Mouse (Mus musculus) yolk sac, embryonic 10.5 days (tissue): ENCODE measurements at regions not wholly inside any gene's neighbourhood (a gene's known extent, or its start where the extent isn't known, plus 50 kb on each side); places are given as distances from the start of the nearest gene placed in this dataset.

Source experiments
- DNase-seq: peaks from one replicate; pipeline ENCODE4 v3.0.0-alpha.2; 2017; ENCODE audit warnings: low spot score

- no peak for DNase-seq
Measured at GRCm38 (mm10) chr3:40169590-40169989, 361.5 kb upstream of the Intu start.

- DNase-seq, result no peak
Measured at GRCm38 (mm10) chr3:40179726-40180317, 351.3 kb upstream of the Intu start.

GRCm38 (mm10) chr3:40185597-40186320, 345.3 kb upstream of the Intu start:
- no peak for DNase-seq

DNA sequence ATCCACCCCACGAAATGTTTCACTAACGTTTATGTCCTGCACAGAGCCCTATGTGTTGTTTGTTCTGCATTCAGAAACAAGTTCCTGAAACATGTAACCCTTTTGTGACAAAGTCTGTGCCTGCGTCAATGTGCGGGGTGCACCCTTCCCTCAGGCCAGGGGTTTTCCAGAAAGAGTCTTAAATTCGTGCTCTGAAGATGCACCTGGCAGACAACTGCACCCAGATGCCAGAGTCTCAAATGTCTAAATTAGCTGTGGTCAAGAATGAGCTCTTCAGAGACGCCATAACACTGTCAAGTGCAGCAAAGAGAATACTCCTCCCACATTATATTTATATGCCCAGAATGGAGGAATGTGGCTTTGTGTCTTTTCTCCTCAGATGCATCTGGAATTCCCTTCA, 341.6 kb upstream of the Intu start:
- no peak for DNase-seq

GRCm38 (mm10) chr3:40190024-40190423, 341.1 kb upstream of the Intu start:
- DNase-seq, result no peak

DNA sequence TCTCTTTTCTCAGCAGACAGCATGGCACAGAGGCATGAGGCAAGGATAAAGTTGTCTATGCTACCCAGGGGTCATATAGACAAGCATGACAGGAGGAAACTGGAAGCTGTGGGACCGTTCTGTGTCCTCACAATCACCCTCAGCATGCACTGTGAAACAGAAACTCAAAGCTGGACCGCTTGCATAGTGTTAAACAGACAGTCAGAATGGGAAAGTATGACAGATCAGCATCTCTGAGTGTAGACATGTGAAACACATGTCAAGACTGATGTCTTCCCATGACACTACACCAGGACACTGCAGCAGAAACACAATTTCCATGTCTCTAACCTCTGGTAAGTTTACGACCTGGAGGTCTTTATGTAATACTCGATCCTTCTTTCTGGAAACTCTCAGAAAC, 330.9 kb upstream of the Intu start:
- no peak for DNase-seq

DNA sequence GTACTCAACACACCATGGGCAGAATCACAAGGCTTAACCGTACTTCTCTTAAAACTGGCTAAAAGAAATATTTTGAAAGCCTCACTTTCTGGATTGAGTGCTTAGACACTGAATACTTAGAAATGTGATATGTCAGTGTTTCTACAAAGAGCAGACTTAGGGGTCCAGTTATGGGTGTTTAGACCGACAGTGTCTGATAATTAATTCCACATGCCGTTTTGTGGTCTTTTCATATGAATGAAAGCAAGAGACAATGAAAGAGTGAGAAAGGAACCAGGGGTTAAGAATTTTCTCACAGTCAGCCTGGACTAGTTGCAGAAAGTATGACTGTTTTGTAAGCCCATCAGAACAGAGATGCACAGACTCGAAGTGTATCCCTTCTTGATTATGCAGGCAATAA, 324.8 kb upstream of the Intu start:
- no peak for DNase-seq

GRCm38 (mm10) chr3:40211793-40212192, 319.3 kb upstream of the Intu start:
- no peak for DNase-seq

GRCm38 (mm10) chr3:40226772-40227171, 304.3 kb upstream of the Intu start:
- DNase-seq, result no peak

DNA sequence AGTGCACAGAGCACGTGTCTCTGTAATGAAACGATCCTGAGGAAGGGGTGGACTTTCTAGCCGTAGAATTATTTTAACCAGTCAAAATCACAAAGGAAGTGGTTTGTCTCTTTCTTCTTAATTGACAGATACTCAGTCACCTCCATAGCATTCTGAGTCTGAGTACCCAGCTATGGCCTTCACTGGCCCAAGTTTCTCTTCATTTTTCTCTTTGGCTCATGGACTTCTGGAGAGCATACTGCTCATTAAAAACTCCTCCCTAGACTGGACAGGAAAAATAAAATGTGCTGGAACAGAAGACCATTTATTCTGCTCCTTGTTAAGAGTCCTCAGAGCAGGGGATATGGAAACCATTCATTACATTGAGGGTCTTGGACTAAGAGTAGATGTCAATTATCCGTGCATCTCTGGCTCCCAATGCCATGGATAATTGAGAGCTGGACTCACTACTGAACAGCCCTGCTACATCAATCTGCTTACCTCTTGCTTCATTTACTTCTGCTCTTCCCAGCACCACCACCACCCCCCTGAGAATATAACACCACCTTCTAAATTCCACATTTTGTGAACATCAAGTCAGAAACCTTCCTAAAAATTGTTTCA, 287.5 kb upstream of the Intu start:
- no peak for DNase-seq

DNA sequence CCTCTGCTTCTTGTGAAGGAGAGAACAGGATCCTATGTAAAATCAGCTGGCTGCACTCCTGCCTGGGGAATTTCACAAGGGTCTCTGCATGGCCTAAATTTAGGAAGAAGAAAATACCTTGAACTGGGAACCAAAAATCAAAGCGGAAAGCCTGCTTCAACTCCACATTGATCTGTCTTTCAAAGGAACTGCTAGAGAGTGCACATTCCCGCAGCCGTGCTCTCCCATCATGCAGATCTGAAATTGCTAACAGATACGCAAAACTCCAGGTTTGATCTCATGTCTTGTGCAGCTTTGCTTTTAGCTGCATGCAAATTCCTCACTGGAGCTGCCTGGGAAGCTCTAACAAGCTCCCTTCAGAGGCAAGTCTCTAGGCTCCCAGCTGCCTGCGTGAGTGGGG, 276.7 kb upstream of the Intu start:
- no peak for DNase-seq

- no peak for DNase-seq
Measured at GRCm38 (mm10) chr3:40262536-40262935, 268.6 kb upstream of the Intu start.

DNA sequence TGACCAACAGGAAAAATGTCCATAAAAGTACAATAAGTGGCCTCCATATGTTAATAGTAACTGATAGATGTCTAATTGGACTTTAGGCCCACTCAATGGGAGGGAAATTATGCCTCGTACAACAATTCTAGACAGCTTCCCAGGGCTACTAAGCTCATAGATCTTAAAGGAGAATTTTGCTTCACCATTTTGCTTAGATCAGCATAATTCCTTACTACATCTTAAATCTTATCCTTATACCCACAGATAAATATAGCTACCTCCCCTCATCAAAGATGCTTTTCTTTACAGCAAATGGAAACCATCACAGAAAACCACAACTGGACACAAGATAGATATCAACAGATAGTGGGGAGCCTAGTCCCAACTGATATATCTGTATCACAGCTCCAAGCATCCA, 263.6 kb upstream of the Intu start:
- DNase-seq, result no peak

DNA sequence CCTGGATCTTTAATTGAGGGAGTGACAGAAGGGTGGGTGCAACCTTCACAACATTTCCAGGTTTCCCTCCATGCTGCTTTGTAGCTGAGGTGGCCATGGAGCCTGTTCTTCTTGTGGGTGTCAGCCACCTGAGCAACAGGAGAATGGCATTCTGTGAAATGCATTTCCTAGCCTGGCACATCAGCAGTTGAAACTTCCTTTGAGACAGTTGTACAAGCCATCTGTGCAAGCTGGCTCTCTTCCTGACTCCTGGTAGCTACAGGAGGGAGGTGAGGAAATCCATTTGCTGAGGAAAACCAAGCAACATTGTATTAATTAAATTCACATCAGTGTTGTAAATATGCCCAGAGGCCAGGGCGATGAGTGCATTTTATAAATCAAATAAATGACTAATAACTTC, 248.2 kb upstream of the Intu start:
- DNase-seq, result no peak

DNA sequence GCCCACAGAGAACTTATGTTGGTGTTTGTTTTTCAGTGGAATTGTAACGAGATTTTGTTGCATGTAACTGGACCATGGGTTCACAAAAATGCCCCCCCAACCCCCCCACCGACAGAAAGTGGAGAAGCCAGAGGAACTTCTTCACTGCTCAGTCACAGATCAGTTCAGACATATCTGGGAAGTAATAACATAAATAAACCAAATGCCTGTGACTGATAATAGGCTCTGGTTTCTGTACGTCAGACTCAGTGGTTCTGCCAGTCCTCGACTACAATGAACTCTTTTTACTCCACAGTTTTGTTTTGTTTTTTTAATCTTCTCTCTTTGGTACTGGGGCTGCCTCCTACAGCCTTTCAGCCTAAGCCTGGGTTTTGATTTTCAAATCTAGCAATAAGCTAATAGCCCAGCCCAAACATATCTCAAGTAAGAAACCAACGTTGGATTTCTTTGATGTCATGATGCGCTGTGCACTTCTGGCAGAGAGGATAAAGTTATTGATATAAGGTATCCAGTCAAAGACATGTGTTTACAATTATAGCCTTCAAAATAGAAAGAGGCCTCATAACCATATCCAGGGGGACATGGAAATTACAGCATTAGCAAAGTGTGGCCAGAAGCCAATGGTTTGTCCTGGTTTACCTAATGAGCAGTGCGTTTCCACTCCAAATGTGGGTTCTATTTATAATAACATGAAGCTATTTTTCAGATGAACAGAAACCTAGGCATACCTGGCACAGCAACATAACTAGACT, 244.0 kb upstream of the Intu start:
- no peak for DNase-seq

- no peak for DNase-seq
Measured at GRCm38 (mm10) chr3:40297120-40297519, 234.0 kb upstream of the Intu start.

- no peak for DNase-seq
Measured at GRCm38 (mm10) chr3:40320319-40320718, 210.8 kb upstream of the Intu start.

- no peak for DNase-seq
Measured at GRCm38 (mm10) chr3:40325872-40326803, 204.9 kb upstream of the Intu start.

GRCm38 (mm10) chr3:40339492-40340030, 191.5 kb upstream of the Intu start:
- no peak for DNase-seq

DNA sequence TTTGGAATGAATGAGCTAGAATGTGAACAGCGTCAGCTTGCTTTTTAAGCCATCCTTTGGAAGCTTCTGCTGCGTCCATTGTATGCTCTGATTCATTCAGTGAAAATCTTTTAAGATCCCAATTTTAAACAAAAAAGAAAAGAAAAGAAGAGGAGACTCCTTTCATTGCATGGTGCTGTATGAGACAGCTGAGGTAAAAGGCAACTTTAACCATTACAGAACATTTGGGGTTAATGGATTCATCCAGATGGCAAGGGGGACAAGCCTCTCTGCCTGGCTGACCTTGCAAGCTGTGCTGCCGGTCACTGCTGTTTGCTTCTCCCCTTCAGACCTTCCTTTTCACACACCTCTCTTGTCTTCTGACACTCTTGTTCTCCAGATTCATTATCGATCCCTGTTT, 176.0 kb upstream of the Intu start:
- DNase-seq, result no peak

DNA sequence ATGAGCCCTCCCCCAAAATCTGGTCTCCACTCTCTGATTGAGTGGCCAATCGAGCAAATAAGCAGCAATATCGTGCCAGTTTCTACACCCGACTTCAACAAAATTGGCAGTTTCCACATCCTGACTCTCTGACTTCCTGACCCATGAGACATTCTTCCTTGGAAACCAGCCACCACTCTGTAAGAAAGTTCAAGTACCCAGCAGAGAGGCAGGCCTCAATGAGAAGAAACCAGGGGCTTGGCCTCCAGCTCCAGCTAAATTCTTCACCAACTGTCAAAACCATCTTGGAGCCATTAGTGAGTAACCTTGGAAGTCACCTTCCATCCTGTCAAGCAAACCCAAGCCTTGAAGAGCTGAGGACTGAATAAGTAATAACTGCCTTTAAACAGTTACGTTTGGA, 162.7 kb upstream of the Intu start:
- DNase-seq, result no peak

DNA sequence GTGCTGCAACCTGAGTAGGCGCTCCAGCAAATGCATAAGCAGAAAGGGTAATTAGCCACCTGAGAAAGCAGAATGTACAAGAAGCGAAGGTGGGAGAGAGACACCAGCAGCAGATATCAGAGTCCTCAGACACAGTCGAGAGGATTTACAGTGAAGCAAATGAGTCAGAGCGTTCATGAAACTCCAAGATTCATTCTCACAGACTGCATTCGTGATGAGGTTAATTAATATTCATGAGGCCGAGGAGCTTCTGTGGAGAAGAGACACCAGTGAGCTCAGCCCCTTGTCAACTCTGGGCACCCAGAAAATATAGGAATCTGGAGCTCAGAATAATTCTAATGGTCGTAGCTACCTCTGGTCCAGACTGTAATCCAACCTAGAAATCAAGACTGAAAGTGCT, 159.7 kb upstream of the Intu start:
- DNase-seq, result no peak
